ENCODE assay signal across 8 mouse cellular contexts in genomic region chr10:41678746-41679360, GRCm38 (mm10). TPM values are rescaled to one million over a fixed set of nuclear protein-coding genes. Genes with fewer than 3 reads are reported as not detected.
DNase-seq lines count a peak whose midpoint lies in the region; ATAC-seq lines count a peak whose summit lies in the region.

No protein-coding gene starts in this region.

- H3K9ac ChIP-seq in embryonic facial prominence, embryonic 13.5 days = peak overlapping the region; percentile 46
- peak overlapping the region; percentile 45; the same call in 1 of the 2 replicates for H3K9ac ChIP-seq in limb, embryonic 13.5 days
- peak overlapping the region; percentile 46; the same call in 1 of the 2 replicates for H3K9ac ChIP-seq in midbrain, embryonic 16.5 days (ENCODE audit: low read depth, low read length)

- DNase-seq in 3134 (ENCODE audit: extremely low read depth, insufficient read length, low spot score) = peak; percentile 18
- DNase-seq in adrenal gland, postnatal 14 days = peak; percentile 89
- DNase-seq in heart, adult 9 months (ENCODE audit: low spot score in 2 of 2) = peak; percentile 28 to 44
- DNase-seq in kidney, adult 9 months = peak; percentile 81
- DNase-seq in spleen, postnatal 10 days (ENCODE audit: low spot score in 2 of 2) = peak; percentile 22 to 67

- no peaks in the 10 kb centered on the region for H3K36me3 ChIP-seq in embryonic facial prominence, embryonic 13.5 days
- no peaks in the 10 kb centered on the region for H3K36me3 ChIP-seq in limb, embryonic 13.5 days
- H3K36me3 ChIP-seq in midbrain, embryonic 16.5 days (ENCODE audit: control insufficient read depth, insufficient read depth, low read length) = no peaks in the 10 kb centered on the region

- H3K27me3 ChIP-seq in embryonic facial prominence, embryonic 13.5 days = peaks cover 2% of the 10 kb centered on the region; the same call in 1 of the 2 replicates
- no peaks in the 10 kb centered on the region for H3K27me3 ChIP-seq in limb, embryonic 13.5 days
- H3K27me3 ChIP-seq in midbrain, embryonic 16.5 days (ENCODE audit: control insufficient read depth, insufficient read depth, low read depth, low read length) = no peaks in the 10 kb centered on the region; the same call in 1 of the 2 replicates

- no peaks in the 10 kb centered on the region for H3K9me3 ChIP-seq in embryonic facial prominence, embryonic 13.5 days
- H3K9me3 ChIP-seq in limb, embryonic 13.5 days = no peaks in the 10 kb centered on the region
- no peaks in the 10 kb centered on the region for H3K9me3 ChIP-seq in midbrain, embryonic 16.5 days (replicated peaks; ENCODE audit: control insufficient read depth, low read length, poor library complexity, severe bottlenecking)

- peak overlapping the region; percentile 27 for H3K4me3 ChIP-seq in embryonic facial prominence, embryonic 13.5 days
- peak overlapping the region; percentile 20; the same call in 1 of the 2 replicates for H3K4me3 ChIP-seq in limb, embryonic 13.5 days
- H3K4me3 ChIP-seq in midbrain, embryonic 16.5 days (ENCODE audit: low read depth, low read length) = peak overlapping the region; percentile 22

- H3K4me2 ChIP-seq in embryonic facial prominence, embryonic 13.5 days = peak overlapping the region; percentile 57
- H3K4me2 ChIP-seq in limb, embryonic 13.5 days (replicated peaks) = peak overlapping the region; percentile 51
- H3K4me2 ChIP-seq in midbrain, embryonic 16.5 days (ENCODE audit: low read length) = peak overlapping the region; percentile 58

- peaks cover 13% of the 10 kb centered on the region for H3K4me1 ChIP-seq in embryonic facial prominence, embryonic 13.5 days
- peaks cover 4% of the 10 kb centered on the region; the same call in 1 of the 2 replicates for H3K4me1 ChIP-seq in limb, embryonic 13.5 days
- H3K4me1 ChIP-seq in midbrain, embryonic 16.5 days (ENCODE audit: control insufficient read depth, insufficient read depth, low read length) = peaks cover 6% of the 10 kb centered on the region

- 11% methylated on average over 18 of the region's 18 CpGs for WGBS in embryonic facial prominence, embryonic 13.5 days
- WGBS in limb, embryonic 13.5 days = 28% methylated on average over 18 of the region's 18 CpGs
- WGBS in midbrain, embryonic 16.5 days = 16% methylated on average over 18 of the region's 18 CpGs

- ATAC-seq in embryonic facial prominence, embryonic 13.5 days (ENCODE audit: insufficient number of reproducible peaks, insufficient read depth, low FRiP score, low TSS enrichment, low read depth) = peak; percentile 44; the same call in 1 of the 2 replicates
- ATAC-seq in limb, embryonic 13.5 days (ENCODE audit: low FRiP score, low read depth) = peak; percentile 65; the same call in 1 of the 2 replicates
- peak; percentile 67 for ATAC-seq in midbrain, embryonic 16.5 days

- peak overlapping the region; percentile 68 for H3K27ac ChIP-seq in embryonic facial prominence, embryonic 13.5 days
- H3K27ac ChIP-seq in limb, embryonic 13.5 days = no peak overlapping the region
- H3K27ac ChIP-seq in midbrain, embryonic 16.5 days (ENCODE audit: low read length) = no peak overlapping the region

RNA-seq across cellular contexts. Expression of gene Ccdc162, which starts 37.6 kb away (rescaled TPM):
- 0.56 and 0.82 TPM in 2 replicates for total RNA-seq in adrenal gland, postnatal 14 days (2021)
- polyA plus RNA-seq in embryonic facial prominence, embryonic 13.5 days (2015; fragmentation: Nextera tagmentation; extraction: Ambion mirVana) = 1.5 and 1.7 TPM in 2 replicates
- 1.2 and 1.4 TPM in 2 replicates for polyA plus RNA-seq in limb, embryonic 13.5 days (2015; fragmentation: Nextera tagmentation; extraction: Ambion mirVana)
- polyA plus RNA-seq in midbrain, embryonic 16.5 days (2015; fragmentation: Nextera tagmentation; extraction: Ambion mirVana) = 0.90 and 0.91 TPM in 2 replicates

Comparison
In these comparisons a context has a peak if more than half of its experiments do, and no peak if none do; other contexts are left out.
1. DNase-seq: peak in every context shown above with its lines; median percentile 89 in adrenal gland, postnatal 14 days; 81 in kidney, adult 9 months; 44 in spleen, postnatal 10 days; 36 in heart, adult 9 months; 18 in 3134.